Mouse (Mus musculus) adrenal gland, adult 8-10 months (tissue): ENCODE results near the gene Usp32. TPM values are rescaled to one million over a fixed set of nuclear protein-coding genes. Genes with fewer than 3 reads are reported as not detected.
"Not testable (repeated sequence)": the region's sequence is repeated elsewhere in the genome, so short reads cannot be mapped to it uniquely, and the experiment has no call there.

Experiments
- DNase-seq: peaks from one replicate; pipeline ENCODE4 v3.0.0; 2022
- total RNA-seq, 4 experiments: library from RNA; stranded (reverse); gene quantifications; 2 replicates each; pipeline ENCODE4 v1.2.4; 2022

Gene Usp32
- total RNA-seq: 10 to 100 TPM; 43.6 to 53.1 (median 51.9) TPM

GRCm38 (mm10) chr11:85139581-85140540 is at the start of gene Usp32:
TSS of gene Usp32 (minus strand) at chr11:85140161.
- peak; percentile 97 for DNase-seq

- no peak for DNase-seq
These were observed 49.1 kb upstream of the Usp32 start for GRCm38 (mm10) chr11:85189110-85189509.

- no peak for DNase-seq
These were observed 44.9 kb upstream of the Usp32 start for GRCm38 (mm10) chr11:85184839-85185238.

- no peak for DNase-seq
These were observed 44.1 kb upstream of the Usp32 start for GRCm38 (mm10) chr11:85184082-85184481.

- DNase-seq: no peak
These were observed 43.4 kb upstream of the Usp32 start for GRCm38 (mm10) chr11:85183284-85183779.

- peak; percentile 49 for DNase-seq
These were observed 42.8 kb upstream of the Usp32 start for GRCm38 (mm10) chr11:85182617-85183283.

- DNase-seq: peak; percentile 31
These were observed 38.5 kb upstream of the Usp32 start for GRCm38 (mm10) chr11:85178413-85178812.

GRCm38 (mm10) chr11:85177761-85178160 is 37.8 kb upstream of the Usp32 start:
- no peak for DNase-seq

GRCm38 (mm10) chr11:85175941-85176340 is 36.0 kb upstream of the Usp32 start:
- no peak for DNase-seq

- DNase-seq: no peak
These were observed 30.9 kb upstream of the Usp32 start for GRCm38 (mm10) chr11:85170833-85171232.

- peak; percentile 81 for DNase-seq
These were observed 30.2 kb upstream of the Usp32 start, which contains the start of gene 1700125H20Rik for GRCm38 (mm10) chr11:85170058-85170740. TSS of gene 1700125H20Rik (plus strand) at chr11:85170404.

GRCm38 (mm10) chr11:85167503-85167902 is 27.5 kb upstream of the Usp32 start:
- peak; percentile 42 for DNase-seq

- DNase-seq: no peak
These were observed 24.4 kb upstream of the Usp32 start for GRCm38 (mm10) chr11:85164371-85164770.

GRCm38 (mm10) chr11:85163014-85163413 is 23.1 kb upstream of the Usp32 start:
- not testable (repeated sequence) for DNase-seq

- DNase-seq: peak; percentile 38
These were observed 17.3 kb upstream of the Usp32 start for GRCm38 (mm10) chr11:85157301-85157700.

GRCm38 (mm10) chr11:85152256-85152930 is 12.4 kb upstream of the Usp32 start:
- DNase-seq: no peak

- DNase-seq: no peak
These were observed 1.0 kb downstream of the Usp32 start for GRCm38 (mm10) chr11:85138776-85139474.

- DNase-seq: no peak
These were observed 8.4 kb downstream of the Usp32 start for GRCm38 (mm10) chr11:85131542-85131941.

GRCm38 (mm10) chr11:85128883-85129282 is 11.1 kb downstream of the Usp32 start:
- no peak for DNase-seq

- DNase-seq: no peak
These were observed 13.5 kb downstream of the Usp32 start for GRCm38 (mm10) chr11:85126257-85127102.
